Mouse (Mus musculus) midbrain, embryonic 13.5 days (tissue): ENCODE measurements around the gene Tsga10ip. TPM values are rescaled to one million over a fixed set of nuclear protein-coding genes. Genes with fewer than 3 reads are reported as not detected.
A peak's percentile ranks its signal among the peaks of the same experiment; 100 is the strongest.

Experiments
- ATAC-seq: fragments of 200-750 bp; cut with Nextera tagmentation; 2 replicates; pipeline ENCODE4 v1.8.0; 2017; ENCODE audit warnings: mild to moderate bottlenecking, moderate TSS enrichment, moderate library complexity
- H3K27ac ChIP-seq: fragments of 300-500 bp; sonication (generic); 2 replicates; pipeline ENCODE4 v1.5.1; 2015; ENCODE audit warnings: inconsistent platforms, mild to moderate bottlenecking, moderate library complexity
- H3K27me3 ChIP-seq: fragments of 300-500 bp; sonication (generic); 2 replicates; pipeline ENCODE4 v1.6.1; 2015; ENCODE audit warnings: mild to moderate bottlenecking, inconsistent platforms
- H3K36me3 ChIP-seq: fragments of 300-500 bp; sonication (generic); 2 replicates; pipeline ENCODE4 v1.6.1; 2015; ENCODE audit warnings: mild to moderate bottlenecking, inconsistent platforms
- H3K4me1 ChIP-seq: fragments of 300-500 bp; sonication (generic); replicated peaks from 2 replicates; pipeline ENCODE4 v1.6.1; 2015; ENCODE audit warnings: inconsistent platforms
- H3K4me2 ChIP-seq: fragments of 300-500 bp; sonication (generic); replicated peaks from 2 replicates; pipeline ENCODE4 v1.6.1; 2015; ENCODE audit warnings: moderate library complexity, mild to moderate bottlenecking, inconsistent platforms
- H3K4me3 ChIP-seq: fragments of 300-500 bp; sonication (generic); replicated peaks from 2 replicates; pipeline ENCODE4 v1.5.1; 2015; ENCODE audit warnings: mild to moderate bottlenecking, inconsistent platforms
- H3K9ac ChIP-seq: fragments of 300-500 bp; sonication (generic); replicated peaks from 2 replicates; pipeline ENCODE4 v1.6.1; 2015; ENCODE audit warnings: mild to moderate bottlenecking, inconsistent platforms
- H3K9me3 ChIP-seq: fragments of 300-500 bp; sonication (generic); 2 replicates; pipeline ENCODE4 v1.6.1; 2016; ENCODE audit warnings: mild to moderate bottlenecking, inconsistent platforms
- WGBS: fragments of 180-500 bp; shearing (Covaris S2); methylation state at CpG from one replicate; pipeline ENCODE4 v1.1.7; 2015; 5-methylcytosine and 5-hydroxymethylcytosine counted together
- polyA plus RNA-seq: library from polyadenylated mRNA; unstranded; fragments of >200 nt; fragmentation: Nextera tagmentation; extraction: Ambion mirVana; gene quantifications from 2 replicates; pipeline ENCODE4 v1.2.1, GENCODE M21; 2015

Tsga10ip gene
- polyA plus RNA-seq, 1 experiment from 2014 or later = 0.55 TPM

DNA sequence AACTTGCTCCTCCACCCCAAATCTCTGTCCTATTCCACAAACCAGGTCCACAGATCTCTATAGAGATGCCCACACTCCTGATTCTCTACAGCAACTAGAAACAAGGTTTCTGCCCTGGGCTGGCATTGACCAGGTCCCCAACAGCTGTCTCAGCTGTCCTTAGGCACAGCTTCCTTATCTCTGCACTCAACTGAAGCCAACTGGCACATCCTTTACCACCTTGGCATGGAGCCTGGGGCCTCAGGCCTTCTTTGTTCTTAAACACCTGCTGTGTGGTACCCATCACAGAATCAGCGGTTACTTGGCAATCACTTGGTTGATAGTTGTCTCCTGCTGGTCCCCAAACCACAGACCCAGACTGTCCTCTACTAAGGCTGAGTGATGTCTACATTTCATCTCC is 28.1 kb upstream of the Tsga10ip start:
- Histone ChIP-seq H3K9ac (no peak overlapping the region), H3K4me3 (no peak overlapping the region)
- 94% methylated on average over 1 of the region's 1 CpGs for WGBS

GRCm38 (mm10) chr19:5429806-5430205 is 27.5 kb upstream of the Tsga10ip start:
- Histone ChIP-seq H3K36me3 (peaks cover 15% of the 10 kb centered on the region), H3K4me1 (peaks cover 38% of the 10 kb centered on the region), H3K27ac (no peak overlapping the region), H3K27me3 (no peaks in the 10 kb centered on the region), H3K9ac (no peak overlapping the region; the same call in 1 of the 2 replicates), H3K4me3 (no peak overlapping the region), H3K4me2 (no peak overlapping the region), H3K9me3 (no peaks in the 10 kb centered on the region)
- ATAC-seq = no peak
- 79% methylated on average over 8 of the region's 8 CpGs for WGBS

More for the DNA sequence above, 28.1 kb upstream of the Tsga10ip start:
- Histone ChIP-seq H3K27me3 (no peaks in the 10 kb centered on the region), H3K4me2 (no peak overlapping the region), H3K27ac (no peak overlapping the region), H3K9me3 (no peaks in the 10 kb centered on the region), H3K4me1 (peaks cover 38% of the 10 kb centered on the region), H3K36me3 (peaks cover 15% of the 10 kb centered on the region)
- no peak for ATAC-seq

DNA sequence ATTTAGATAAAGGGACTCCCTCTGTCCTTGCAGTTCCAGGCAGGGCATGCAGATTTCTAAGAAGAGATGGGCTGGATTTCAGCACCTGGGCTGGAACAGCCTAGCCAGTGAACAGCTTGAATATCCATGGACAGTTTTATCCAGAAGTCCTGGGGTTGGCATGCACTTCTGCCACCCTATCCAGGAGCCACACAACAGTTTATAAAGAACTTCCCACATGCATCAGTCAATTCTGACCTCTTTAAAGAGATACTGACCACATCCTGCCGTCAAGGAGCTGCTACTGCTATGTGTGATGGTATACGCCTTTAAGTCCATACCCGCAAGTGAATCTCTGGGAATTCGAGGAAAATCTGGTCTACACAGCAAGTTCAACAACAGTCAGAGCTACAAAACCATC is 26.9 kb upstream of the Tsga10ip start:
- Histone ChIP-seq H3K27ac (no peak overlapping the region), H3K27me3 (no peaks in the 10 kb centered on the region), H3K9ac (no peak overlapping the region), H3K4me1 (peaks cover 38% of the 10 kb centered on the region), H3K4me2 (no peak overlapping the region), H3K36me3 (peaks cover 15% of the 10 kb centered on the region), H3K9me3 (no peaks in the 10 kb centered on the region), H3K4me3 (no peak overlapping the region)
- no peak for ATAC-seq
- WGBS = 85% methylated on average over 4 of the region's 4 CpGs

- ATAC-seq = no peak
- Histone ChIP-seq H3K4me2 (no peak overlapping the region), H3K27ac (no peak overlapping the region), H3K36me3 (peaks cover 15% of the 10 kb centered on the region), H3K27me3 (no peaks in the 10 kb centered on the region), H3K9me3 (no peaks in the 10 kb centered on the region), H3K4me3 (no peak overlapping the region), H3K4me1 (peaks cover 41% of the 10 kb centered on the region), H3K9ac (no peak overlapping the region)
- 94% methylated on average over 2 of the region's 2 CpGs for WGBS
Observed at GRCm38 (mm10) chr19:5428083-5428482, 25.8 kb upstream of the Tsga10ip start.

- peaks cover 48% of the 10 kb centered on the region for H3K4me1 ChIP-seq
- no peak overlapping the region for H3K27ac ChIP-seq
- ATAC-seq = no peak
- no peaks in the 10 kb centered on the region for H3K27me3 ChIP-seq
- H3K9ac ChIP-seq = peak overlapping the region; percentile 89; the same call in 1 of the 2 replicates
- H3K36me3 ChIP-seq = peaks cover 26% of the 10 kb centered on the region
- H3K9me3 ChIP-seq = no peaks in the 10 kb centered on the region
- 94% methylated on average over 13 of the region's 13 CpGs for WGBS
- H3K4me3 ChIP-seq = peak overlapping the region; percentile 69
- peak overlapping the region; percentile 80 for H3K4me2 ChIP-seq
Observed at GRCm38 (mm10) chr19:5426640-5427290, 24.4 kb upstream of the Tsga10ip start.

- Histone ChIP-seq H3K4me2 (peak overlapping the region; percentile 80), H3K9ac (peak overlapping the region; percentile 89), H3K27ac (peak overlapping the region; percentile 91; the same call in 1 of the 2 replicates), H3K4me1 (peaks cover 48% of the 10 kb centered on the region), H3K4me3 (peak overlapping the region; percentile 69), H3K36me3 (peaks cover 32% of the 10 kb centered on the region), H3K9me3 (no peaks in the 10 kb centered on the region), H3K27me3 (no peaks in the 10 kb centered on the region)
- ATAC-seq = no peak; the same call in 1 of the 2 replicates
- 91% methylated on average over 18 of the region's 18 CpGs for WGBS
Observed at GRCm38 (mm10) chr19:5425906-5426565, 23.7 kb upstream of the Tsga10ip start.

- Histone ChIP-seq H3K27ac (peak within 1 kb of the TSS; percentile 91), H3K36me3 (peaks cover 41% of the 10 kb centered on the region), H3K4me1 (peaks cover 48% of the 10 kb centered on the region), H3K9ac (peak within 1 kb of the TSS; percentile 89), H3K9me3 (no peaks in the 10 kb centered on the region), H3K4me2 (peak within 1 kb of the TSS; percentile 92), H3K4me3 (peak within 1 kb of the TSS; percentile 69), H3K27me3 (no peaks in the 10 kb centered on the region)
- peak; percentile 91 for ATAC-seq
- WGBS = 0% methylated on average over 48 of the region's 87 CpGs
Observed at GRCm38 (mm10) chr19:5424782-5425741, 22.7 kb upstream of the Tsga10ip start, which contains the start of the genes Drap1 and AI837181. TSS of gene Drap1 (minus strand) at chr19:5424979. TSS of gene AI837181 (plus strand) at chr19:5425144.

DNA sequence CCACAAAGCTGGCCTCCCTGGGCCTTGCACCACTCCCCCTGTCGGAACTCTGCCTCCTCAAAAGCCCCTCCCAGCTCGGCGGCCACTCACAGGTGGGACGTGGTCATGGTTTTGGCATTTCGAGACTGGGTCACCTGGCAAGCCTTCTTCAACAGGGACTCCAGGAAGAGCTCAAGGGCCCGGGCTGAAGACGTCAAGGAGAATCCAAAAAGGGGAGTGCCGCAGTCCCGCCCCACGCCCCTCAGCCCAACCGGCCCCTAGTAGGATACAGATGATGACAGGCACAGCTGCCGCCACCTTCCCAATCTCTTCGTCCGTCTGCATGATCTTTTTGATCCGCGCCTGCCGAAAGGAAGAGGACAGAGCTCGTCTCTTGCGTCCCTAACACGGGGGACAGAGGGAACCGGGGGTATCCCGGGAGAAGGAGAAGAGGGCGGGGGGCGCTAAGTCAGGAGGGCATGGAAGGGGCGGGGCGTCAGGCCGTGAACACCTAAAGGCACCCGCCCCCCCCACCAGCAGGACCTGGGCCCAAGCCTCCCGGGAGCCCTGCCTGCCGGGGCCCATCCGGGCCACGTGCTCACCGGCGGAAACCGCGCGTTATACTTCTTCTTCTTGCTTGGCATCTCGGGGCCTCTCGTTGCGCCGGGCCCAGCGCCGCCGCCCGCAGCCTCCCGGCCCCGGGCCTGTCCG is 21.9 kb upstream of the Tsga10ip start:
- Histone ChIP-seq H3K4me2 (peak overlapping the region; percentile 92), H3K36me3 (peaks cover 49% of the 10 kb centered on the region), H3K27me3 (no peaks in the 10 kb centered on the region), H3K9ac (peak overlapping the region; percentile 89), H3K4me1 (peaks cover 48% of the 10 kb centered on the region), H3K9me3 (no peaks in the 10 kb centered on the region), H3K4me3 (peak overlapping the region; percentile 69), H3K27ac (peak overlapping the region; percentile 91)
- WGBS = 2% methylated on average over 29 of the region's 48 CpGs
- ATAC-seq = peak; percentile 62

DNA sequence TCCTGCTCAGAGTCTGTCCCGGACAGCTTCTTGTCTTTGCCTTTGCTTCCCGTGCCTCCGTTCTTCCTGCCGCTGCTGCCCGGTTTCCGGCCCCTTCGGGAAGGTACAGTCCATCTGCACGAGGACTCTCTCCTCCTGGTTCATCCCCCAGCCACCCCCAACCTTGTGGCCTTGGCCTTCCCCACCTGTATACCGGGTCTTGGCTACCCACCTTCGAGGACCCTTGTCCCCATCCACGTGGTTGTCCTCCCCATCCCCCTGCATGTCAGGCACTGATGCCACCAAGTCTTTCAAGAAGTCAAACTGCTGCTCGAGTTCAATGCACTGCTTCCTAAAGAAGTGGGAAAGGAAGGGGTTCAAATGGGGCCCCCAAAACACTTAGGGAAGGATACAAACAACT is 21.2 kb upstream of the Tsga10ip start:
- Histone ChIP-seq H3K4me2 (peak overlapping the region; percentile 92), H3K9me3 (no peaks in the 10 kb centered on the region), H3K4me1 (peaks cover 48% of the 10 kb centered on the region), H3K27me3 (no peaks in the 10 kb centered on the region), H3K4me3 (peak overlapping the region; percentile 69), H3K36me3 (peaks cover 49% of the 10 kb centered on the region), H3K27ac (peak overlapping the region; percentile 91), H3K9ac (peak overlapping the region; percentile 89)
- ATAC-seq = no peak
- 64% methylated on average over 12 of the region's 12 CpGs for WGBS

DNA sequence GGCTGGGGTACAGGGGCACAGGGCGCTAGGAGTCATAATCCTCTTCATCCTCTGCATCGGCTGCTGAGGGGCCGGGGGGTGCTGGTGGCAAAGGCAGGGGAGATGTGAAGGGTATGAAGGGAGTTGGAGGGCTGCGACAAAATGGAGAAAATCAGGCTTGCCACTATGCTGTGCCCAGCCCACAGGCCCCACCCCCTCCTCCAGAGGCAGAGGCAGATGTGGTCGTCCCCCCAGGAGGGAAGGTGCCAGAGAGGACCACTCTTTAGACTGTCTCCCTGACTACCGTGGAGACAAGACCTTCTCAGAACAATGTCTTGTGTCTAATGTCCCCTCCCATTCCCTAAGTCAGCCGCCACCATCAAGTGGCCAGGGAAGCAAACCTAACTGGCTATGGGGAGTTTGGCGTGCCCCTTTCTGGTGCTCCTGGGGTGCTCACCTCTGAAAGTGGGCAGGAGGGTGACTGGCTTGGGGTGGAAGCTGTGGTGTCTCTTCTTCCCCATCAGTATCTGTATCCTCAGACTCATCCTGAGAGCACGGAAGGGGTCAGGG is 20.6 kb upstream of the Tsga10ip start:
- Histone ChIP-seq H3K9ac (peak overlapping the region; percentile 89), H3K4me3 (peak overlapping the region; percentile 69), H3K4me1 (peaks cover 43% of the 10 kb centered on the region), H3K4me2 (peak overlapping the region; percentile 92), H3K36me3 (peaks cover 53% of the 10 kb centered on the region), H3K27me3 (no peaks in the 10 kb centered on the region), H3K9me3 (no peaks in the 10 kb centered on the region), H3K27ac (no peak overlapping the region)
- 73% methylated on average over 9 of the region's 9 CpGs for WGBS
- ATAC-seq = no peak

GRCm38 (mm10) chr19:5422267-5422666 is 19.9 kb upstream of the Tsga10ip start:
- H3K4me3 ChIP-seq = no peak overlapping the region; the same call in 1 of the 2 replicates
- 91% methylated on average over 10 of the region's 10 CpGs for WGBS
- no peaks in the 10 kb centered on the region for H3K27me3 ChIP-seq
- H3K27ac ChIP-seq = no peak overlapping the region
- H3K4me2 ChIP-seq = no peak overlapping the region
- no peak for ATAC-seq
- peaks cover 40% of the 10 kb centered on the region for H3K4me1 ChIP-seq
- peaks cover 51% of the 10 kb centered on the region for H3K36me3 ChIP-seq
- no peaks in the 10 kb centered on the region for H3K9me3 ChIP-seq
- peak overlapping the region; percentile 16; the same call in 1 of the 2 replicates for H3K9ac ChIP-seq
